Mouse (Mus musculus) liver, embryonic 14.5 days (tissue): ENCODE measurements around the gene Fbxl4.

Experiments
- CTCF ChIP-seq: IDR thresholded peaks from 2 replicates; pipeline ENCODE4 v1.5.1; 2016; ENCODE audit warnings: antibody characterized with exemption, low read depth, control low read depth
- EP300 ChIP-seq: IDR thresholded peaks from 2 replicates; pipeline ENCODE4 v1.6.1; 2016; ENCODE audit warnings: antibody characterized with exemption, low read depth

DNA sequence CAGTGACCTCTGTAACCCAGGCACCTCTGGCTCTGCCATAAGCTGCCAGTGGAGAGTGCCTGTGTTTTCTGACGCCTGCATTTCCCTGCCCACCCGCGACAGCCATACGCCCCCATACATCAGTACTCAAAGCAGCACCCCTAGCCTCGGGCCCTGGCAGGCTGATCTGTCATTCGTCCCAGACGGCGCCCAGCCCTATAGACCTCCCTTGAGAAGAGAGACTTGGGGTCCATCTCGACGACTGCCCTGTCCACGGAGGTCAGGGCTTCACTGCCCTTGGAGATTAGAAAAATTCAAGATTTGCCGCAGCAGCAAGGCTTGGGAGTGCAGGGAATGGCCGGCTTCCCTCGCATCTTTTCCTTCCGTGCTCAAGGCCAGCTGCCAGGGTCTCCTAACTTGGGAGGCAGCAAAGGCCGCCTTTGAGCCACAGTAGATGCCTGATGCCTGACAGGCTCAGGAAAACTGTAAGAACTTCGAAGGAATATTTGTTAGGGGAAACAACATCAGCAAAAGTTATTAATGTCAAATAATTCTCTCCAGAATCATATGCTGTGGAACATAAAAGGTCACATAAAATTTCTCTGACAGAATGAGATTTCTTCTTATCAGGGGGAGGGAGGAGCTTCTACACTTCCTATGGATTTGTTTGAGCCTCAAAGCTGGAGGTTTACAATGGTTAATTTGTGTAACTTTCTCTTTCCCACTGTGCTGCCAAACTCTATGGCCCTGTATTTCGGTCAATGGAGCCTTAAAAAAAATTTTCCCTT is 122.9 kb downstream of the Fbxl4 start:
- TF ChIP-seq CTCF = no peak
- TF ChIP-seq EP300 = no peak
